Mouse (Mus musculus) megakaryocyte, embryonic 14.5 days (primary cell): ENCODE data around the gene Gm20388.

Experiments
- FLI1 ChIP-seq: IDR thresholded peaks from 2 replicates; pipeline ENCODE4 v1.6.1; 2012; ENCODE audit warnings: low read length, inconsistent platforms, mixed read lengths
- GATA1 ChIP-seq: IDR thresholded peaks from 3 replicates; pipeline ENCODE4 v1.6.1; 2012; ENCODE audit warnings: mixed read lengths, low read length, inconsistent platforms, borderline replicate concordance

- no peak for TF ChIP-seq FLI1
- TF ChIP-seq GATA1 = no peak
These were observed 1421.8 kb downstream of the Gm20388 start for GRCm38 (mm10) chr8:121332436-121332835.
